Mouse (Mus musculus) left cerebral cortex, adult 2 months (tissue): Measurements from ENCODE around the gene Pitpnm2. TPM values are rescaled to one million over a fixed set of nuclear protein-coding genes. Genes with fewer than 3 reads are reported as not detected.

ENCODE experiments used
- DNase-seq, 2 experiments: peaks; one replicate each; pipeline ENCODE4 v3.0.0; 2021 to 2022; ENCODE audit warnings: low spot score in 2 of 2, mixed read lengths in 1 of 2; ENCODE audit errors: extremely low spot score in 1 of 2
- H3K27ac ChIP-seq: fragments of 200-600 bp; 2 replicates; pipeline ENCODE4 v1.8.1; 2022
- H3K4me3 ChIP-seq: fragments of 200-600 bp; 2 replicates; pipeline ENCODE4 v1.8.1; 2022
- CTCF ChIP-seq: fragments of 200-600 bp; IDR thresholded peaks from 2 replicates; pipeline ENCODE4 v1.8.1; 2022; ENCODE audit warnings: antibody characterized with exemption, mild to moderate bottlenecking, moderate library complexity
- intact Hi-C: fragments of 180-260 bp; cut with DNase I; formaldehyde crosslinking; loops from one replicate; pipeline ENCODE4 v1.15.1; 2025
- total RNA-seq, 2 experiments: library from RNA; stranded (reverse); gene quantifications; 2 replicates each; pipeline ENCODE4 v1.2.3; 2021

Pitpnm2 gene
- total RNA-seq, 2 experiments from 2014 or later = 317 to 336 TPM

DNA sequence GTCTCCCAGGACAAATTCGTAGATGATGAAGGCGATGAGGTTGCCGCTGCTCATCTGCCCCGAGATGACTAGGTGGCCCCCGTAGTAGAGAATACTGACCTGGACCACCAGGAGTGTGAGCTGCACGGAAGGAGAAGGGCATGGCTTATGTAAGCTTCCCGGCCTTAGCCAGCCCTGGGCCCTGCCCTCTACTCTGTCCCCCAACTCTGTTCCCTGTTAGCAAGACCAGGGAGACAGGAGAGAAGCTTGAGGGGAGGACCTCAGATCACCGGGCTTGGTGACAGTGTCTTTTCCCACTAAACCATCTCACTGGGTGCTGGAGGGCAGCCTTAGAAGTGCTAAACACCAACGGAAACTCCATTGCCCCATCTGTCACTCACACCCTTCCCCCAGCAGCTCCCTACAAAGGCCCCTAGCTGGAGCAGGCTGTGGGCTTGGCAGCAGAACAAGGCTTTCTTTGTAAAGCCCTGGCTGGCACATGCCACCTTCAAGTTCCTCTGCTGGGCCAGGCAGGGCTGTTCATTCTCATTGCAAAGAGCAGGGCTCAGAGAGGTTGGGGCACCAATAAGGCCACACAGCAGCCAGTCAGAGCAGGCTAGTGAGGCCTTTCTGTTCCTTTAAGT lies 170.7 kb downstream of the Pitpnm2 start:
- DNase-seq = peak; percentile 44 to 70
- intact Hi-C loops = loop anchor here (10.0 kb wide), 1 partner anchor 334 kb away; the partner anchor contains the start of genes Kntc1 and Rsrc2
- TF ChIP-seq CTCF = no peak
- Histone ChIP-seq H3K4me3 (peak overlapping the region; percentile 19; the same call in 1 of the 2 replicates), H3K27ac (peak overlapping the region; percentile 55; the same call in 1 of the 2 replicates)

DNA sequence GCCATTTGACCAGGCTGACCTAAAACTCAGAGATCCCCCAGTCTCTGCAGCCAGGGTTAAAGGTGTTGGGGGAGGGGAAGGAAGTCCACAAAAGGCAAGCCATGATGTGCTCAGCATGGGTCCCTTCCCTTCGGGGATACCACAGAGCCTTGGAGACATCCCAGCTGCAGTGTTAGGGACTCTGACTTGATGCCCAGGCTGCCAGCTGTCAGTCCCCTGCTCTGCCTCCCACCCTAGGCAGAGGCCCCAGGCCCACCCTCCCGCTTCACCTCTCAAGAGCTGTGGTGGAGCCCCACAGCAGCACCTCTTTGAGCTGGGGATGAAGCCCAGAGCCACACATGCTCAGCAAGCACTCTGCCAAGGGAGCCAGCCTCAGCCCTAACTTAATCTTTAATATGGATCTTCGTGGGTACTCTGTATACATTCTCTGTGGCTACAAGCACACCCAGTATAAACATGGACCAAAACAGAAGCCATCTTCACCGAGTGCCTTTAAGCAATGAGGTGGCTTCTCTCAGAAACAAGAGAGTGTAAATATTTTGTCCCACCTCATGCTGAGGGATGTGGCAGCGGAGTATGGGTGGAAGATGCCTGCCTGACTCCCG lies 171.6 kb downstream of the Pitpnm2 start:
- peak overlapping the region; percentile 42; the same call in 1 of the 2 replicates for H3K27ac ChIP-seq
- intact Hi-C loops = loop anchor here (10.0 kb wide), 1 partner anchor 333 kb away; the partner anchor contains the start of genes Kntc1 and Rsrc2
- peak overlapping the region; percentile 19; the same call in 1 of the 2 replicates for H3K4me3 ChIP-seq
- TF ChIP-seq CTCF = no peak
- DNase-seq = no peak

DNA sequence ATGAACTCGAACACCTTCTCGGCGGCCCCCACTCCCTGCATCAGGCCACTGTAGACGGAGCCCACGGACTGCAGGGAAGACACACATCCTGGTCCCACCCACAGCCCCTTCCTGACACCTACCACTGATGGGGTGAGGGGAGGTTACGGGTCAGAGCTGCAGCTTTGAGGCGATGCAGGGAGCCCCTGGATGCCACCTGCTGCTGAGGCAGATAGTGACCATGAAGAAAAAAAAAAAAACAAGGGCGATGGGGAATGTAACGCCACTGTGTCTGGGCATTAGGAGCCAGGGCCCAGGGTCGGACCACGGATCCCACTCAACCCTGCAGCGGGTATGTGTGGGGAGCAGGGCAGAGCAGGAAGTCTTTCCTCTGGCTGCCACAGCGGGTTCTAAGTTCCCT lies 172.3 kb downstream of the Pitpnm2 start:
- intact Hi-C loops = loop anchor here (10.0 kb wide), 1 partner anchor 332 kb away; the partner anchor contains the start of genes Kntc1 and Rsrc2
- Histone ChIP-seq H3K4me3 (no peak overlapping the region), H3K27ac (no peak overlapping the region)
- no peak for TF ChIP-seq CTCF
- DNase-seq = no peak

DNA sequence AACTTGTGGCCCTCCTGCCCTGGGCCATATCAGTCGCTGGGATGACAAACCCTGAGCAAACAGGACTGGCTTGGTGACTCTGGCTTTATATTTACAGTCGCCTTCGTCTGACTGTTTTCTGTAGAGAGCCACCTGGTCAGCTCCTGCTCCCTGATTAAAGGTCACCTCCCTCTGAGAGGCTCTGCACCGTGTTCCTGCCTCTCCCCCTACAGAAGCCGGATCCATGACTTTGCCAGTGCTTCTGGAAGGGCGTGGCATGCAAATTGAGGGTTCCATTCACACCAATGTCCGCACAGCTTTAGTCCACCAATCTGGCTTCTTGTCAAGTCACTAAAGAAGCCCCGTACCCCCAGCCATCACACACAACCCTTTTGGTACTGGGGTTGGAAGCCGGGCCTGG lies 173.0 kb downstream of the Pitpnm2 start:
- intact Hi-C loops = loop anchor here (10.0 kb wide), 1 partner anchor 332 kb away; the partner anchor contains the start of genes Kntc1 and Rsrc2
- no peak for DNase-seq
- no peak overlapping the region for H3K27ac ChIP-seq
- H3K4me3 ChIP-seq = no peak overlapping the region
- TF ChIP-seq CTCF = no peak

DNA sequence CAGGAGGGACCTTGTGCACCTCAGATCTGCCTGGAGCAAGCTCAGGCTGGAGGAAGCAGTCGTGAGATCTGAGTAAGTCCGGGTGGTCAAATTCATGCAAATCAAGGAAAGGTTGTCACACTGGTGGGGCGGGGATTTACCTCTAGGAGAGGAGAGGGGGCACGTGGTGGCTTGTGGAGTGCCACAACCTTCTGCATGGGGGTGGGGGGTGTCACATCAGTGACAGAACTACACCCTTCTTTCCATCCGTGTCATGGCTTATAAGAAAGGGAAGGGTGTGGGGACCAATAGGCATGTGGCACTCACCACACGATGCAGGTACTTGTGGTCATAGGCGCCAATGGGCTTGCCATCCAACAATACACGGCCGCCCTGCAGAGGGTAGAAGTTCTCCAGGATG lies 173.8 kb downstream of the Pitpnm2 start:
- no peak for TF ChIP-seq CTCF
- DNase-seq = no peak
- intact Hi-C loops = loop anchor here (10.0 kb wide), 1 partner anchor 331 kb away; the partner anchor contains the start of genes Kntc1 and Rsrc2
- H3K4me3 ChIP-seq = no peak overlapping the region
- H3K27ac ChIP-seq = no peak overlapping the region

DNA sequence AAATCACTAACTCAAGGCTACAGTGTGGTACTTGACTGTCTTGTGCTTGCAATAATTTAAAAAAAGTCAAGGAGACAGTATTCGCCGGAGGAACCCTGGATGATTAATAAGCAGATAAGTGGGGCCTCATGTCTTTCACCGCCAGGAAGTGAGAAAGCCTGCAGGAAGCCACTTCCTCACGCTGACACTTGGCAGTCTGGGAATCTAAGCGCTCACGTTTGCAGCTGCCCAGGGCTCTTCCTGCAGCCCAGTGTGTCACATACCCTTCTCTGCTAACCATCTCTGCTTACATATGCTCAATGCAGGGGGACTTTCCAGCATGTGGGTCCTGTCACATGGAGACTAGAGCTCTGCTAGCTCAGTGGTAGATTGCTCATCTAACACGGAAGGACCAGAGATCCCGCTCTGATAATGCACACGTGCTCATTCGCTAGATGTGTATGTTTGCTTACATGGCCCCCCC lies 174.7 kb downstream of the Pitpnm2 start:
- DNase-seq = no peak
- intact Hi-C loops = loop anchor here (10.0 kb wide), 1 partner anchor 330 kb away; the partner anchor contains the start of genes Kntc1 and Rsrc2
- H3K27ac ChIP-seq = no peak overlapping the region
- H3K4me3 ChIP-seq = no peak overlapping the region
- TF ChIP-seq CTCF = no peak

DNA sequence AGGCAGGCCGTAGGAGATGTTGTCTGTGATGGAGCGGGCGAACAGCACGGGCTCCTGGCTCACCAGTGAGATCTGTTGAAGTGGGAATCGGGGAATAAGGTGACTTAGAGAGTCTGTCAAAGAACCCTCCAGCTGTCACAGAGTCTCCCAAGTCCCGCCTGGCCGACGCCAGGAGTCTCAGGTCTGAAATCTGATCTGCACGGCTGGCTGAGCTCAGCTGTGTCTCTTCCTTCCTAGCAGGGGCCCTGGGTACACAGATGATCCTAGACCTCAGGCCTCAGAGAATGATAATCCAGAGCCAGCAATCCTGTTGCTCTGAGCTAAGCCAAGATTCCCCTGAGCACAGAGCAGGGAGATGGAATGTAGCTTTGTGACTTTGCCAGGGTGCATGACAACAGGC lies 175.9 kb downstream of the Pitpnm2 start:
- intact Hi-C loops = loop anchor here (10.0 kb wide), 1 partner anchor 329 kb away; the partner anchor contains the start of genes Kntc1 and Rsrc2
- TF ChIP-seq CTCF = no peak
- Histone ChIP-seq H3K4me3 (no peak overlapping the region), H3K27ac (no peak overlapping the region)
- no peak for DNase-seq

DNA sequence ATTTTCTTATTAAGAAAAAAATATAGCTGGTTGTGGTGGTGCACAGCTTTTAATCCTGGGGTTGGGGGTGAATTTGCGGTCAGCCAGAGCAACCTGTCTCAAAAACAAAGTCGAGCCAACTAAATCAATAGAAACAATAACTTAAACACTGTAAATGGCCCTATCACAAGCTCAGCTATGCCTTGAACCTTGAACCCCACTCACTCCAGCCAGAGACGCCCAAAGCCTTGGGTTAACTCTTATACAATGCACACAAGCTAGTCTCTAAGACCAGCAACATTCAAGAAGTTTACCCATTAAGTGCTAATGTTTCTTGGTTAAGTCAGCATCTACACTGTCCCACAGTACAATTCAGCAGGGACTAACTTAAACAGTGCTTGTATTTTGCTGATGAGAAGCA lies 179.9 kb downstream of the Pitpnm2 start:
- intact Hi-C loops = loop anchor here (10.0 kb wide), 1 partner anchor 325 kb away; the partner anchor contains the start of genes Kntc1 and Rsrc2
- no peak for TF ChIP-seq CTCF
- no peak for DNase-seq
- H3K27ac ChIP-seq = no peak overlapping the region
- no peak overlapping the region for H3K4me3 ChIP-seq

Other genes with a start within 250 kb of the Pitpnm2 start
- 10 to 100 TPM; 46.1 to 47.3 TPM for gene Vps37b, start 217.5 kb downstream of the Pitpnm2 start, total RNA-seq
- gene Abcb9, start 154.0 kb downstream of the Pitpnm2 start, total RNA-seq = 10 to 100 TPM; 55.0 to 57.3 TPM
- gene Ogfod2, start 137.5 kb downstream of the Pitpnm2 start, total RNA-seq = 10 to 100 TPM; 35.4 to 39.1 TPM
- 10 to 100 TPM; 46.7 to 52.1 TPM for gene Arl6ip4, start 133.7 kb downstream of the Pitpnm2 start, total RNA-seq
- gene Mphosph9, start 78.2 kb upstream of the Pitpnm2 start, total RNA-seq = 10 to 100 TPM; 20.9 to 23.1 TPM
- gene 2810006K23Rik, start 78.3 kb upstream of the Pitpnm2 start, total RNA-seq = 10 to 100 TPM; 13.2 to 13.6 TPM
- 100 to 1,000 TPM; 163 to 170 TPM for gene Cdk2ap1, start 113.3 kb upstream of the Pitpnm2 start, total RNA-seq
- 100 to 1,000 TPM; 180 to 185 TPM for gene Sbno1, start 176.2 kb upstream of the Pitpnm2 start, total RNA-seq
- 10 to 100 TPM; 60.9 to 74.6 TPM for gene Kmt5a, start 190.2 kb upstream of the Pitpnm2 start, total RNA-seq
- 10 to 100 TPM; 17.9 to 21.0 TPM for gene Rilpl2, start 228.6 kb upstream of the Pitpnm2 start, total RNA-seq
- 10 to 100 TPM; 19.9 to 20.8 TPM for gene Snrnp35, start 233.4 kb upstream of the Pitpnm2 start, total RNA-seq